Mouse (Mus musculus): ENCODE measurements around the gene Camk2n1. TPM values are rescaled to one million over a fixed set of nuclear protein-coding genes. Genes with fewer than 3 reads are reported as not detected.

The Camk2n1 gene
- total RNA-seq, 4 experiments from 2014 or later: 3.8 to 6.1 (median 5.3) TPM

Other genes with a start within 250 kb of the Camk2n1 start
- 10 to 100 TPM; 53.9 to 62.9 (median 58.3) TPM for gene Hp1bp3, start 238.0 kb upstream of the Camk2n1 start, total RNA-seq (2022)
- under 1 TPM in 1 of 4 experiments, not detected in 3; 0.41 TPM for gene Sh2d5, start 203.9 kb upstream of the Camk2n1 start, total RNA-seq (2022)
- under 1 TPM in 1 of 4 experiments, not detected in 3; 0.17 TPM for gene Kif17, start 203.9 kb upstream of the Camk2n1 start, total RNA-seq (2022)
- gene Ddost, start 149.6 kb upstream of the Camk2n1 start, total RNA-seq (2022): 10 to 100 TPM; 29.7 to 35.8 (median 32.2) TPM
- gene Pink1, start 128.0 kb upstream of the Camk2n1 start, total RNA-seq (2022): 100 to 1,000 TPM; 762 to 861 (median 819) TPM
- under 1 TPM in 2 of 4 experiments, not detected in 2; 0.59 to 0.63 TPM for gene Cda, start 86.3 kb upstream of the Camk2n1 start, total RNA-seq (2022)
- gene Fam43b, start 57.8 kb upstream of the Camk2n1 start, total RNA-seq (2022): not detected
- 10 to 100 TPM; 39.7 to 47.7 (median 43.2) TPM for gene Mul1, start 19.6 kb upstream of the Camk2n1 start, total RNA-seq (2022)
- gene Vwa5b1, start 181.6 kb downstream of the Camk2n1 start, total RNA-seq (2022): not detected

Data from gastrocnemius, adult 8-10 months (tissue).